Mouse (Mus musculus): Measurements from ENCODE around the gene Clpx.

DNA sequence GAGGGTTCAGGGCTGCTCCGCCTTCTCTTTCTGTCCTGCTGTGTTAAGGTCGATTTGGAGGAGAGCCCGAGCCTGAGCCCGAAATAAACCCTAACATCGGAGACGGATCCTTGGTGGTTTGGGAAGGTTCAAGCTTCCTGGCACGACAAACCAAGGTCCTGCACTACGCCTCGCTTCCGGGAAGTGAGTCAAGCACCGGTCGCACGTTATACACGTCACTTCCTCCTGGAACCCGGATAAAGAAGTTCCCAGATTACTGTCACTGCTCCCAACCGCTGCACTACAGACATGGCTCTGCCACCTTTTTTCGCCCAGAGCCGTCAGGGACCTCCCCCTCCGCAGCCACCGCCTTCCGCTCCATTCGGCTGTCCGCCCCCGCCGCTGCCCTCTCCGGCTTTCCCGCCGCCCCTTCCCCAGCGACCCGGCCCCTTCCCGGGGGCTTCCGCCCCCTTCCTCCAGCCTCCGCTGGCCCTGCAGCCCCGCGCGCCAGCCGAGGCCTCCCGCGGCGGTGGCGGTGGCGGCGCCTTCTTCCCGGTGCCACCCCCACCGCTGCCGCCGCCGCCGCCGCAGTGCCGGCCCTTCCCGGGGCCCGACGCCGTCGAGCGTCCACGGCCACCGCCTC, 51.9 kb downstream of the Clpx start, which contains the start of gene Pdcd7:
- no peak for TF ChIP-seq MAZ (IDR thresholded peaks at IDR 0.05; ENCODE audit: low read depth, low read length)
- no peak for TF ChIP-seq CTCF (IDR thresholded peaks at IDR 0.05 in 2 of 3, conservative IDR thresholded peaks at IDR 0.05 in 1 of 3; ENCODE audit: control insufficient read depth in 1 of 3, insufficient read depth in 1 of 3, low read depth in 2 of 3, low read length in 3 of 3, poor library complexity in 1 of 3, severe bottlenecking in 1 of 3)
- TF ChIP-seq NELFE (IDR thresholded peaks at IDR 0.05; ENCODE audit: low read depth, low read length): peak; percentile 85
- TF ChIP-seq GABPA (IDR thresholded peaks at IDR 0.05; ENCODE audit: low read depth, low read length): no peak
- no peak for TF ChIP-seq USF1 (IDR thresholded peaks at IDR 0.05; ENCODE audit: low read depth, low read length)
- peak; percentile 81 for TF ChIP-seq MXI1 (IDR thresholded peaks at IDR 0.05; ENCODE audit: low read depth, low read length)
- no peak for TF ChIP-seq UBTF (IDR thresholded peaks at IDR 0.05; ENCODE audit: borderline replicate concordance, insufficient read depth, low read depth, low read length)
- peak; percentile 93 for TF ChIP-seq HCFC1 (IDR thresholded peaks at IDR 0.05; ENCODE audit: low read depth, low read length)
